Mouse (Mus musculus): ENCODE results near the gene Taf5. TPM values are rescaled to one million over a fixed set of nuclear protein-coding genes. Genes with fewer than 3 reads are reported as not detected.
A peak's percentile ranks its signal among the peaks of the same experiment; 100 is the strongest.

Gene Taf5
- polyA plus RNA-seq, 1 experiment from 2014 or later = 8.5 TPM

DNA sequence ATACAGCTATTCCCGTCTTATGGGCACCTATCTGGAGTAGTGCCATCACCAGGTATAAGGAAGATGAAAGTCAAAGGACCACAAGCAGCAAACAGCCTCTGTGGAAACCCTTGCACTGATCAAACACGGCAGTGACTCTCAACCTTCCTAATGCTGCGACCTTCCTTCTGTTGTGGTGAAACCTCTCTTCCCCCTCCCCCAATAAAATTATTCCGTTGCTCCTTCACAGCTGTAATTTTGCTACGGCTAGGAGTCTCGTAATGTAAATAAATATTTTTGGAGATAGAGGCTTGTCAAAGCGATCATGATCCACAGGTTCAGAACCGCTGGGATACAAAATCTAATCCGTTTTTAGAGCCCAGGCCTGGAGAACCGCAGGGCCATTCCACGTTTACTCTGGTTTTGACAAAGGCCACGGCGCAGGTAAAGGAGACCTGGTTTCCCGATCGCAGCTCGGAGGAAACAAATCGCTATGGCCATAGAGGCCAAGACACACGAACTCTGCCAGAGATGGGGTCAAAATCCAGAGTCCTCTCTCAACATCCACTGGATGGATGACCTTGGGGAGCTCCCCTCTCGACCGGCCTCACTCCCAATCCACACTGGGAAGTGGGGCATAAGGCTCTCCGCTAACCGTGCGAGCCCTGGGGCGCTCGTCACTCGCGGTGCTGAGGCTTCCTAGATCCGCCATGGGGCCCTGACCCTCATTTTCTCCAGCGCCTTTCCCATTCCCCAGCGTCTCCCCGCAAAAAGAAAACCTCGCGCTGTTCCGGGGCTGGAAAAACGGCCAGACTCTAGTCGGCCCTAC is 22.4 kb downstream of the Taf5 start:
- peak overlapping the region; percentile 82 for H3K27ac ChIP-seq (ENCODE audit: low read length)
- peak overlapping the region; percentile 92 for H3K4me3 ChIP-seq (ENCODE audit: low read depth, low read length)
- WGBS = 2% methylated on average over 36 of the region's 36 CpGs
- H3K9ac ChIP-seq (replicated peaks; ENCODE audit: low read depth, low read length) = peak overlapping the region; percentile 95
- peak overlapping the region; percentile 65 for H3K4me2 ChIP-seq (replicated peaks; ENCODE audit: low read depth, low read length)
- H3K36me3 ChIP-seq (ENCODE audit: control insufficient read depth, insufficient read depth, low read length) = peaks cover 20% of the 10 kb centered on the region
- H3K9me3 ChIP-seq (ENCODE audit: control insufficient read depth, low read depth, low read length) = no peaks in the 10 kb centered on the region
- peaks cover 16% of the 10 kb centered on the region for H3K4me1 ChIP-seq (ENCODE audit: control insufficient read depth, insufficient read depth, low read length)
- H3K27me3 ChIP-seq (ENCODE audit: control insufficient read depth, insufficient read depth, low read length) = no peaks in the 10 kb centered on the region
- ATAC-seq (ENCODE audit: insufficient number of reproducible peaks, insufficient read depth, low FRiP score, low read depth) = peak; percentile 21

DNA sequence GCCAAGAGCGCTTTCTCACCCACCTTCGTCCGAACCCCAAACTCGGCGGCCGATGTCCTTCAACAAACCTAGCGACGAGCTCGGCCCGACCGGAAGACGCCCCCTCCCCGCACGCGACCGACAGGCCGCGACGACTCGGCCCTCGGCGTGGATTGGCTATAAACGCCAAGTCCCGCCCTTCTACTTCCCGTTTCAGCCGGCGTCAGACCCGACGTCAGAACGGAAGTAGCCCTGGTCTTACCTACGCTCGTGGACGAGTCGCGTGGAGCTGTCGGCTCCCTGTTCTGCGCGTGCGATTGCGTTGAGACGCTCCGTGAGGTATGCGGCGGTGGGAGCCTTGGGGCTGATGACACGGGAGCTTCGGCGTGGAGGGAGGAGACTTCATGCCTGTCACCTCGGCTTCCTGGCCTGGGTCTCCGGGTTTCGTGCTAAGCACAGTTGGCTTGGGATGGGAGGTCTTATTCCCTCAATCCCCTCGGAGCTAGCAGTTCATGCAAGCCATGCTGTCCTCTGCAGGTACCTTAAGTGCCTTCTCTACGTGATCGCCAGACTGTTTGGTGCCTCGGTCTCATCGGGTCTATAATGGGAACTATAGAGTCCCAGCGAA is 23.1 kb downstream of the Taf5 start, which contains the start of the genes Usmg5 and Pdcd11:
TSS of gene Usmg5 (minus strand) at position 98 of the 607 bp plus-strand sequence.
TSS of gene Pdcd11 (plus strand) at position 219 of the 607 bp plus-strand sequence.
- H3K27me3 ChIP-seq (ENCODE audit: control insufficient read depth, insufficient read depth, low read length) = no peaks in the 10 kb centered on the region
- H3K4me2 ChIP-seq (replicated peaks; ENCODE audit: low read depth, low read length) = peak within 1 kb of the TSS; percentile 74
- H3K36me3 ChIP-seq (ENCODE audit: control insufficient read depth, insufficient read depth, low read length) = peaks cover 22% of the 10 kb centered on the region
- H3K9me3 ChIP-seq (ENCODE audit: control insufficient read depth, low read depth, low read length) = no peaks in the 10 kb centered on the region
- under 1% methylated on average over 56 of the region's 56 CpGs for WGBS
- H3K27ac ChIP-seq (ENCODE audit: low read length) = peak within 1 kb of the TSS; percentile 82
- peak; percentile 100 for ATAC-seq (ENCODE audit: insufficient number of reproducible peaks, insufficient read depth, low FRiP score, low read depth)
- peak within 1 kb of the TSS; percentile 95 for H3K9ac ChIP-seq (replicated peaks; ENCODE audit: low read depth, low read length)
- H3K4me1 ChIP-seq (ENCODE audit: control insufficient read depth, insufficient read depth, low read length) = peaks cover 16% of the 10 kb centered on the region
- peak within 1 kb of the TSS; percentile 92 for H3K4me3 ChIP-seq (ENCODE audit: low read depth, low read length)

DNA sequence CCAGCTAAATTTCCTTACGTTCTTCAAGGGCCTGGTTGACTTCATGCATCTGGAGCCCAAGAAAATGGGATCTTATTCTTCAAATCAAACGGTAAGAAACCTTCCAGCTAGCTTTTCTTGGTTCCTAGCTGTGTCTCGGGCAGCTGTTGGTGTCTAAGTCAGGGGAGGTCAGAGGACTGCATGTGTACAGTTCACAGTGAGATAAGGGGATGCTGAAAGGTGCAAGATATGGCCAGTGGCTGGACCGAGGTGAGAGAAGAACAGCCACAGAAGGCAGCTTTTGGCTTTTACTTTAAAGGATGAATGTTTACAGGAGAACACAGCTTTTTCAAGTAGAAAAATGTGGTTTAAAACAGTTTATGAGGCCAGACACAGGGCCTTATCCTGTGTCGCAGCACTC is 33.5 kb downstream of the Taf5 start:
- H3K27ac ChIP-seq (ENCODE audit: low read length) = no peak overlapping the region
- H3K9ac ChIP-seq (replicated peaks; ENCODE audit: low read depth, low read length) = no peak overlapping the region
- no peak overlapping the region for H3K4me2 ChIP-seq (replicated peaks; ENCODE audit: low read depth, low read length)
- H3K9me3 ChIP-seq (ENCODE audit: control insufficient read depth, low read depth, low read length) = no peaks in the 10 kb centered on the region
- no peak for ATAC-seq (ENCODE audit: insufficient number of reproducible peaks, insufficient read depth, low FRiP score, low read depth)
- H3K4me3 ChIP-seq (ENCODE audit: low read depth, low read length) = no peak overlapping the region
- no peaks in the 10 kb centered on the region for H3K27me3 ChIP-seq (ENCODE audit: control insufficient read depth, insufficient read depth, low read length)
- peaks cover 74% of the 10 kb centered on the region for H3K36me3 ChIP-seq (ENCODE audit: control insufficient read depth, insufficient read depth, low read length)
- no peaks in the 10 kb centered on the region for H3K4me1 ChIP-seq (ENCODE audit: control insufficient read depth, insufficient read depth, low read length)
- WGBS = 87% methylated on average over 5 of the region's 5 CpGs

DNA sequence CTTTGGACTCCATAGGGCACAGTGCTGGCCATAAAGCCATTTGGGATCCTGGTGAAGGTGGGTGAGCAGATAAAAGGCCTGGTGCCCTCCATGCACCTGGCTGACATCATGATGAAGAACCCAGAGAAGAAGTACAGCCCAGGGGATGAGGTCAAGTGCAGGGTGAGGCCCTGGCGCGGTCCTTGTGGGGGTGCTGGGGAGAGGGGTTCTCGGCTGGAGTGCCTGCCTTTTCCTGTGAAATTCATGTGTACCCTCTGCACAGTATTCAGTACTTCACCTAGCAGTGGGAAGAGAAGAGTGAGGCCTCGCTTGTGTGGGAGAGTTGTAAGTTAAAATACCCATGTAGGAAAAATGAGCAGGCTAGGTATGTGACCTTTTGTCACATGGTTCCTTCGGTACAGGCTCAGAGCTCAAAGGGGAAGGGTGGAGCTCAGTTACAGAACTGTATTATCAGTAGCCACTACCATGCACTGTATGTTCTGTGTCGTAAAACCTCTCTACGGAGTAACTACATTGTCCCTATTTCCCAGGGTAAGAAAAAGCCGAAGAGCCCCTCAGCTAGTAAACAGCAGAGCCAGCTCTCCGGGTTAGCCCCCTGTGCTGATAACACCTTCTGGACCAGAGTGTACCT is 37.2 kb downstream of the Taf5 start:
- no peak overlapping the region for H3K9ac ChIP-seq (replicated peaks; ENCODE audit: low read depth, low read length)
- no peak overlapping the region for H3K4me3 ChIP-seq (ENCODE audit: low read depth, low read length)
- H3K4me1 ChIP-seq (ENCODE audit: control insufficient read depth, insufficient read depth, low read length) = no peaks in the 10 kb centered on the region
- H3K36me3 ChIP-seq (ENCODE audit: control insufficient read depth, insufficient read depth, low read length) = peaks cover 87% of the 10 kb centered on the region
- H3K27ac ChIP-seq (ENCODE audit: low read length) = no peak overlapping the region
- H3K4me2 ChIP-seq (replicated peaks; ENCODE audit: low read depth, low read length) = no peak overlapping the region
- H3K9me3 ChIP-seq (ENCODE audit: control insufficient read depth, low read depth, low read length) = no peaks in the 10 kb centered on the region
- no peak for ATAC-seq (ENCODE audit: insufficient number of reproducible peaks, insufficient read depth, low FRiP score, low read depth)
- H3K27me3 ChIP-seq (ENCODE audit: control insufficient read depth, insufficient read depth, low read length) = no peaks in the 10 kb centered on the region
- 89% methylated on average over 9 of the region's 9 CpGs for WGBS

DNA sequence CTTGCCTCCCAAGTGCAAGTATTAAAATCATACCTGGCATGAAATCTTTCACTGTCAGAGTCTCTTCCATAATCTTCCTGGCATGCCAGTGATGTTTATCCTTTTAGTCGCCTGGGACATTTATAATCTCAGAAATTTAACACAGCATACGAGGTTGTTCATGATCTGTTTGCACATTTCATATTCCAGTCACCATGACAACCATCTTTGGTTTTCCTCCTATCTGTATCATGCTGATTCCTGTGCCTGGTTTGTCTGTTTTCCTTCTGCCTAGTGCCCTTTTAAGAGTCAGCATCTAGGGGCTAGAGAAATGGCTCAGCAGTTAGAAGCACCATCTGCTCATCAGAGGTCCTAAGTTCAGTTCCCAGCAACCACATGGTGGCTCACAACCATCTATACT is 51.1 kb downstream of the Taf5 start:
- Histone ChIP-seq H3K36me3 (ENCODE audit: control insufficient read depth, insufficient read depth, low read length) (peaks cover 50% of the 10 kb centered on the region), H3K27ac (ENCODE audit: low read length) (no peak overlapping the region), H3K9ac (replicated peaks; ENCODE audit: low read depth, low read length) (no peak overlapping the region), H3K4me1 (ENCODE audit: control insufficient read depth, insufficient read depth, low read length) (no peaks in the 10 kb centered on the region), H3K9me3 (ENCODE audit: control insufficient read depth, low read depth, low read length) (no peaks in the 10 kb centered on the region), H3K27me3 (ENCODE audit: control insufficient read depth, insufficient read depth, low read length) (no peaks in the 10 kb centered on the region), H3K4me3 (ENCODE audit: low read depth, low read length) (no peak overlapping the region), H3K4me2 (replicated peaks; ENCODE audit: low read depth, low read length) (no peak overlapping the region)
- no peak for ATAC-seq (ENCODE audit: insufficient number of reproducible peaks, insufficient read depth, low FRiP score, low read depth)
- WGBS = 60% methylated on average over 2 of the region's 2 CpGs

DNA sequence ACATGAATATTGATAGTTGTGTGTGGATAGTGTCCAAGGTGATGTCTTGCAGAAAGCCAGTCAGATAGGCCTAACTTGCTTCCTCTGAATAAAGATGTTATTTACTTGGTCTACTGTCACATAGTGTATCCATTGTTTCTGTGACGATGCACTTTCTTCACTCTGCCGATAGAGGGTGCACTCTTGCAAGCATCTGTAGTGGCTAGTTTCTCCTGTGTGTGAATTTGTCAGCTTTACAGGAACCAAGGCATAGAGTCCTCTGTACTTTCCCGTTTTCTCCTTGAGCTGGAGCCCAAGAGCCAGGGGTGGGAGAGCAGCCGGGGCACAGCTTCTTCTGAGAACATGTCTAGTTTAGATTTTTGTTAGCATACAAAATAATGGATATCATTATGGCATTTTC is 53.5 kb downstream of the Taf5 start:
- no peaks in the 10 kb centered on the region for H3K4me1 ChIP-seq (ENCODE audit: control insufficient read depth, insufficient read depth, low read length)
- no peaks in the 10 kb centered on the region for H3K9me3 ChIP-seq (ENCODE audit: control insufficient read depth, low read depth, low read length)
- H3K9ac ChIP-seq (replicated peaks; ENCODE audit: low read depth, low read length) = no peak overlapping the region
- H3K27ac ChIP-seq (ENCODE audit: low read length) = no peak overlapping the region
- no peaks in the 10 kb centered on the region for H3K27me3 ChIP-seq (ENCODE audit: control insufficient read depth, insufficient read depth, low read length)
- peaks cover 46% of the 10 kb centered on the region for H3K36me3 ChIP-seq (ENCODE audit: control insufficient read depth, insufficient read depth, low read length)
- ATAC-seq (ENCODE audit: insufficient number of reproducible peaks, insufficient read depth, low FRiP score, low read depth) = no peak
- H3K4me2 ChIP-seq (replicated peaks; ENCODE audit: low read depth, low read length) = no peak overlapping the region
- no peak overlapping the region for H3K4me3 ChIP-seq (ENCODE audit: low read depth, low read length)
- WGBS = 36% methylated on average over 4 of the region's 4 CpGs

DNA sequence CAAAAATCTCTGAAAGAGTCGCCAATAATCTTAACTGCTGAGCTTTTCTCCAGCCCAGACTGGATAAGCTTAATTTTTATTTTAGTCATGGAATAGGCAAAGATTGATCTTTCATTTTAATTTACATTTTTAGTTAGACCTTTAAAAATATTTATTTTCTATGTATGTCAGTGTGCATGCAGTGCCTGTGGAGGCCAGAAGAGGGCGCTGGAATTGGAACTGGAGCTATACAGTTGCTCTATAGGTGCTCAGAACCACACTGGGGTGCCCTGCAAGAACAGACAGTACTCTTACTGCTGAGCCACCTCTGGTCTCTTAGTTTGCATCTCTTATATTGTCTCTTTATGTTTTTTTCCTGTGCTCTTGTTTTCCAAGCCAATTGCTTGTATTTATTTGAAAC is 55.3 kb downstream of the Taf5 start:
- no peaks in the 10 kb centered on the region for H3K27me3 ChIP-seq (ENCODE audit: control insufficient read depth, insufficient read depth, low read length)
- H3K36me3 ChIP-seq (ENCODE audit: control insufficient read depth, insufficient read depth, low read length) = peaks cover 53% of the 10 kb centered on the region
- H3K9me3 ChIP-seq (ENCODE audit: control insufficient read depth, low read depth, low read length) = no peaks in the 10 kb centered on the region
- no peaks in the 10 kb centered on the region for H3K4me1 ChIP-seq (ENCODE audit: control insufficient read depth, insufficient read depth, low read length)
- no peak overlapping the region for H3K27ac ChIP-seq (ENCODE audit: low read length)
- H3K9ac ChIP-seq (replicated peaks; ENCODE audit: low read depth, low read length) = no peak overlapping the region
- H3K4me2 ChIP-seq (replicated peaks; ENCODE audit: low read depth, low read length) = no peak overlapping the region
- 24% methylated on average over 2 of the region's 2 CpGs for WGBS
- no peak overlapping the region for H3K4me3 ChIP-seq (ENCODE audit: low read depth, low read length)
- no peak for ATAC-seq (ENCODE audit: insufficient number of reproducible peaks, insufficient read depth, low FRiP score, low read depth)

DNA sequence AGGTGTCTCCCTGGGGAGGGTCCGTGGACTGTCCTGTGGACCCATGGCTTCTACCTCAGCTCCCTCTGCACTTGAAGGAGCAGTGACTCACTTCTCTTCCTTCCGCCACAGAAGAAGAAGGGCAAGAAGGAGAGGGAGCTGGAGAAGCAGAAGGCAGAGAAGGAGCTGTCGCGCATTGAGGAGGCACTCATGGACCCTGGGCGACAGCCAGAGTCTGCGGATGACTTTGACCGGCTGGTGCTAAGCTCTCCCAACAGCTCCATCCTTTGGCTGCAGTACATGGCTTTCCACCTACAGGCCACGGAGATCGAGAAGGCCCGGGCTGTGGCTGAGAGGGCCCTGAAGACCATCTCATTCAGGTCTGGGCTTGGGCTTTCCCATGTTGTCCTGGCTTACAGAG is 60.6 kb downstream of the Taf5 start:
- Histone ChIP-seq H3K4me3 (ENCODE audit: low read depth, low read length) (no peak overlapping the region), H3K4me2 (replicated peaks; ENCODE audit: low read depth, low read length) (no peak overlapping the region), H3K27me3 (ENCODE audit: control insufficient read depth, insufficient read depth, low read length) (no peaks in the 10 kb centered on the region), H3K9ac (replicated peaks; ENCODE audit: low read depth, low read length) (no peak overlapping the region), H3K9me3 (ENCODE audit: control insufficient read depth, low read depth, low read length) (no peaks in the 10 kb centered on the region), H3K36me3 (ENCODE audit: control insufficient read depth, insufficient read depth, low read length) (peaks cover 76% of the 10 kb centered on the region), H3K27ac (ENCODE audit: low read length) (no peak overlapping the region), H3K4me1 (ENCODE audit: control insufficient read depth, insufficient read depth, low read length) (no peaks in the 10 kb centered on the region)
- 94% methylated on average over 10 of the region's 10 CpGs for WGBS
- ATAC-seq (ENCODE audit: insufficient number of reproducible peaks, insufficient read depth, low FRiP score, low read depth) = no peak
